Mouse (Mus musculus) C2C12 (cell line): ENCODE results near the gene Prokr2. TPM values are rescaled to one million over a fixed set of nuclear protein-coding genes. Genes with fewer than 3 reads are reported as not detected.

Experiments used
- H3K27me3 ChIP-seq: one replicate; pipeline ENCODE4 v1.6.1; 2011; ENCODE audit not compliant: control insufficient read depth, insufficient read depth, insufficient read length
- H3K36me3 ChIP-seq: one replicate; pipeline ENCODE4 v1.6.1; 2011; ENCODE audit not compliant: control insufficient read depth, insufficient read depth
- H3K4me3 ChIP-seq: one replicate; pipeline ENCODE4 v1.5.1; 2011; ENCODE audit warnings: mild to moderate bottlenecking, control low read depth; ENCODE audit not compliant: poor library complexity, insufficient read depth, severe bottlenecking
- H3K79me2 ChIP-seq: one replicate; pipeline ENCODE4 v1.6.1; 2011; ENCODE audit not compliant: control insufficient read depth, insufficient read depth
- H3K79me3 ChIP-seq: one replicate; pipeline ENCODE4 v1.6.1; 2011; ENCODE audit warnings: low read depth, control low read depth
- H3ac ChIP-seq: one replicate; pipeline ENCODE3; 2011; ENCODE audit warnings: low read depth; ENCODE audit not compliant: control insufficient read depth, insufficient read length
- CEBPB ChIP-seq: IDR thresholded peaks from one replicate; pipeline ENCODE4 v1.6.1; 2011; ENCODE audit warnings: low read depth, mild to moderate bottlenecking, control low read depth, moderate library complexity
- CTCF ChIP-seq: IDR thresholded peaks from one replicate; pipeline ENCODE4 v1.5.1; 2011; ENCODE audit not compliant: control insufficient read depth, insufficient read depth, insufficient read length
- FOSL1 ChIP-seq: IDR thresholded peaks from one replicate; pipeline ENCODE4 v1.8.0; 2011; ENCODE audit warnings: mild to moderate bottlenecking, low read length; ENCODE audit not compliant: poor library complexity, insufficient read depth, severe bottlenecking
- MAX ChIP-seq: IDR thresholded peaks from one replicate; pipeline ENCODE4 v1.6.1; 2011; ENCODE audit warnings: mild to moderate bottlenecking, control low read depth
- MYOD1 ChIP-seq: IDR thresholded peaks from one replicate; pipeline ENCODE4 v1.6.1; 2011; ENCODE audit warnings: low read depth; ENCODE audit not compliant: control insufficient read depth, insufficient read length
- MYOG ChIP-seq: IDR thresholded peaks from one replicate; pipeline ENCODE4 v1.6.1; 2011; ENCODE audit not compliant: control insufficient read depth, insufficient read length; ENCODE audit errors: extremely low read depth
- USF1 ChIP-seq: IDR thresholded peaks from one replicate; pipeline ENCODE4 v1.6.1; 2011; ENCODE audit warnings: low read depth, mild to moderate bottlenecking, control low read depth, moderate library complexity
- polyA plus RNA-seq: library from polyadenylated mRNA; unstranded; fragments of >200 nt; fragmentation: generic; extraction: Trizol; gene quantifications from one replicate; pipeline ENCODE4 v1.2.1, GENCODE M21; 2012; ENCODE audit warnings: missing spikeins

Prokr2 gene
- polyA plus RNA-seq, 1 experiment = not detected

GRCm38 (mm10) chr2:132384511-132385193, 595 bp downstream of the Prokr2 start:
- H3K79me2 ChIP-seq = no peaks in the 10 kb centered on the region
- H3K4me3 ChIP-seq = no peak overlapping the region
- peaks cover 49% of the 10 kb centered on the region for H3K27me3 ChIP-seq
- H3K79me3 ChIP-seq = no peaks in the 10 kb centered on the region
- H3K36me3 ChIP-seq = no peaks in the 10 kb centered on the region
- H3ac ChIP-seq = no peak overlapping the region
- TF ChIP-seq MYOG (no peak), CEBPB (no peak), USF1 (no peak), CTCF (no peak), FOSL1 (no peak), MAX (no peak), MYOD1 (no peak)

- no peaks in the 10 kb centered on the region for H3K79me3 ChIP-seq
- no peak for TF ChIP-seq MYOG
- TF ChIP-seq CTCF = no peak
- no peak for TF ChIP-seq CEBPB
- no peak for TF ChIP-seq FOSL1
- no peak for TF ChIP-seq MAX
- TF ChIP-seq MYOD1 = no peak
- TF ChIP-seq USF1 = no peak
- H3K36me3 ChIP-seq = no peaks in the 10 kb centered on the region
- no peak overlapping the region for H3K4me3 ChIP-seq
- H3K79me2 ChIP-seq = no peaks in the 10 kb centered on the region
- no peak overlapping the region for H3ac ChIP-seq
- peaks cover 69% of the 10 kb centered on the region for H3K27me3 ChIP-seq
Measured at GRCm38 (mm10) chr2:132382308-132382707, 2.9 kb downstream of the Prokr2 start.

GRCm38 (mm10) chr2:132379690-132380089, 5.6 kb downstream of the Prokr2 start:
- no peak for TF ChIP-seq USF1
- TF ChIP-seq FOSL1 = no peak
- TF ChIP-seq MYOG = no peak
- no peak for TF ChIP-seq CEBPB
- no peak for TF ChIP-seq MYOD1
- no peak for TF ChIP-seq MAX
- TF ChIP-seq CTCF = no peak
- Histone ChIP-seq H3K36me3 (no peaks in the 10 kb centered on the region), H3ac (no peak overlapping the region), H3K4me3 (no peak overlapping the region), H3K27me3 (peaks cover 58% of the 10 kb centered on the region), H3K79me2 (no peaks in the 10 kb centered on the region), H3K79me3 (no peaks in the 10 kb centered on the region)

- H3K36me3 ChIP-seq = no peaks in the 10 kb centered on the region
Measured at GRCm38 (mm10) chr2:132378602-132379150, 6.6 kb downstream of the Prokr2 start.

GRCm38 (mm10) chr2:132377436-132377835, 7.8 kb downstream of the Prokr2 start:
- Histone ChIP-seq H3K79me3 (no peaks in the 10 kb centered on the region), H3K36me3 (no peaks in the 10 kb centered on the region), H3K4me3 (no peak overlapping the region), H3K27me3 (peaks cover 45% of the 10 kb centered on the region), H3ac (no peak overlapping the region), H3K79me2 (no peaks in the 10 kb centered on the region)
- TF ChIP-seq MAX (no peak), FOSL1 (no peak), MYOG (no peak), CTCF (no peak), CEBPB (no peak), USF1 (no peak), MYOD1 (no peak)

More at GRCm38 (mm10) chr2:132378602-132379150, 6.6 kb downstream of the Prokr2 start:
- Histone ChIP-seq H3K79me2 (no peaks in the 10 kb centered on the region), H3K79me3 (no peaks in the 10 kb centered on the region), H3K4me3 (no peak overlapping the region), H3K27me3 (peaks cover 51% of the 10 kb centered on the region), H3ac (no peak overlapping the region)
- TF ChIP-seq MYOD1 (no peak), FOSL1 (no peak), CEBPB (no peak), USF1 (no peak), MAX (no peak), CTCF (no peak), MYOG (no peak)
